Mouse (Mus musculus) telencephalon, adult 2 months (tissue): ENCODE data around the gene Scgb1a1.
"Not testable (repeated sequence)": the region's sequence is repeated elsewhere in the genome, so short reads cannot be mapped to it uniquely, and the experiment has no call there.

Source experiments
- DNase-seq: peaks from one replicate; pipeline ENCODE4 v3.0.0-alpha.2; 2011; ENCODE audit warnings: low read depth, low spot score

Scgb1a1 gene

GRCm38 (mm10) chr19:9067292-9067691 lies 20.5 kb downstream of the Scgb1a1 start:
- no peak for DNase-seq

DNA sequence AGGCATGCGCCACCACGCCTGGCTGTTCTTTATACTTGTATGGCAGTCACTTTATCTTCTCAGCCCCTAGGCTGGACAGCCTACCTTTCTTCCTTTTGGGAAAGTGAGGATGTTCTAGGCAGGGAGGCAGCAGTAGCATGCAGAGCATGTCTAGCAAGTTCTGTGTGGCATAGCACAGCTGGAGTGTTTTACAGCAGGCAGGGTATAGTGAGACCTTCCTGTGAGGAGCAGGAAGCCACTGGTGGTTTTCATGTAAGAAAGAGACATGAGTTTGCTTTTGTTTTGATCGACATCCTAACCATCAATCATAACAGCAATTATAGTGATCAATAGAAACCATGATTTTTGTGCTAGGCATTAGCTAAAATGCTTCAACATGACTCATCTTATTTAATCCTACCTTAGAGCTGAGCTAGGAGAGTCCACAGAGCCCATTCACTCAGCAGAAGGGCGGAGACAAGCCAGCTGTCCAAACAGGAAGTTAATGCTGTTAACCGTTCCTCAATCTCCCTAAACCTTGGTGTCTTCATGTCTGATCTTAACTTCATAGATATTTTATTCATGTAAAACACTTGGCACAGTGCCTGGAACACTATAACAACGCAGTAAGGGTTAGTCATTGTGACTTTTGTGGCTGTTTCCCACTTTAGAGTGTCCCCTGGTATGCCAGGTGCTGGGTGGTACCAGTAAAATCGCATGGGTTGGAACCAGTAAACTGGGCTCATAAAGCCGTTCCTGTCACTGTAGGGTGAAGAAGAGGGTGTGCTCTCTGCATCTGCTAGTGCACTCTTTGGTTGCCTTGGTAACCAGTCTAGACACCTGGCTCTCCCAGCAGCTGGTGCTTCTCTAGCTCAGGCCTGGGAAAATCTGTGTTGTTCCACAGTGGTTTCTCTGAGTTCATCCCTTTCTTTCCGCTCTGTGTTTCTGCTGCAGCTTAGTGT lies 21.9 kb downstream of the Scgb1a1 start:
- DNase-seq, result peak; percentile 68

GRCm38 (mm10) chr19:9063831-9064230 lies 23.9 kb downstream of the Scgb1a1 start:
- DNase-seq, result no peak

GRCm38 (mm10) chr19:9062822-9063221 lies 24.9 kb downstream of the Scgb1a1 start:
- no peak for DNase-seq

DNA sequence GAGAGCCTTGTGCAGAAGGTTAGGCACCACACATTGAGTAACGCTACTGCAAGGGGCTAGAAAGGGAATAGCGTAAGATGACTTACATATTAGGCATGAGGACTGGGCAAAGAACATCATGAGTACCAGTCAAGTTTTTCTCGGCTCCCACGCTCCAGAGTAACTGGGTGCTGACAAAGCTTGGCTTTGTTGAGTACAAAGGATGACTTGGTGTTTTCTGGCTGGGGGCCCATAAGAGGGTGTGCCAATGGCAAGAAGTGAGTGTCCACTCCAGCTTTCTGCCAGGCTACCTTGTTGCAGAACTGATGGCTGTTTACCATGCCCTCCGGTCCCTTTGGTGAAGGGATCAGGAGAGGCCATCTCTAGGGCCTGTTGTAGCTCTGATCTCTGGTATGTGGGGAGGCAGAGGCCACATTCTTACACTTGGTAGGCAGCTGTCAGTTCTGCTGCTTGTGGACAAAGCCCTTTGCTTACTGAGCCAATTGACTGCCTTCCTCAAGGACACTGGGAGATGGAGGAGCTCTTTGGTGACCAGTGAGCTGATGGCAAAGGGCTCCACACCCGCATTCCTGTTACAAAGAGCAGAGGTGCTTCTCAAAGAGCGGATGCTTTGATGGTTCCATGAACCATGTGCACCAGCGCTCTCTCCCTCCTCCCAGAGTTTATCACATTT lies 26.4 kb downstream of the Scgb1a1 start:
- no peak for DNase-seq

- no peak for DNase-seq
Measured at GRCm38 (mm10) chr19:9060103-9060502, 27.7 kb downstream of the Scgb1a1 start.

DNA sequence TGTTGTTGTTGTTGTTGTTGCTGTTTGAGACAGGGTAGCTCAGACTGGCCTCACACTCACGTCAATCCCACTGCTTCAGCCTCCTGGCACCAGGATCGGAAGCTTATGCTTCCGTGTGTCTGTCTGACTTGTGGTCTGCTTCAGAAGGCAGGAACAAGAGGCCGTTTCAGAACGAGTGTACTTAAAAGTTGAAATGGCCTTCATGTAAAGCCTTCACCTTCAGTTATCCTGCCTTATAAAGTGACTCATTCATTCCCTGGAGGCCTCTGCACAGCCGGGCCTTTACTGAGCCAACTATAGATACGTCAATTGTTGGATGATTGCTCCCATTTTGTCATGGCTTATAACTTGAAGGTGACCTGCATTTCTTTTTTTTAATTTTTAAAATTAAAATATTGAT lies 28.4 kb downstream of the Scgb1a1 start:
- no peak for DNase-seq

DNA sequence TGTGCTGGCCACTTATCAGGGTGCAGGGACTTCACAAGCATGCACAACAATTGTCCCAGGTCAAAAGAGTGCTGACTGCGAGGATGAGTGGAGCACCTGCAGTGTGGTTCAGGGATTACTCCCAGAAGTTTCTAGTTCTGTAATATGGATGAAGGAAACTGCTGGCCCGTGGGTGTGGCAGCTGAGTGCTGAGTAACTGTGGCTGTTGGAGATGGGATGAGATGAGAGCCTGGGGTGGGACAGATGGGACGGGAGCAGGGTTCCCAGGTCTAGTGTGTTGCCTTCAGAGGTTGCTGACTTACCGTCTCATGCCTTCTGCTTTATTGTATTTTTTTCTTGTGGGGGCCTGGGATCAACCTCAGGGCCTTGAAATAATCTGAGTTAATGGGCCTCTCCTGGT lies 28.8 kb downstream of the Scgb1a1 start:
- DNase-seq, result no peak

DNA sequence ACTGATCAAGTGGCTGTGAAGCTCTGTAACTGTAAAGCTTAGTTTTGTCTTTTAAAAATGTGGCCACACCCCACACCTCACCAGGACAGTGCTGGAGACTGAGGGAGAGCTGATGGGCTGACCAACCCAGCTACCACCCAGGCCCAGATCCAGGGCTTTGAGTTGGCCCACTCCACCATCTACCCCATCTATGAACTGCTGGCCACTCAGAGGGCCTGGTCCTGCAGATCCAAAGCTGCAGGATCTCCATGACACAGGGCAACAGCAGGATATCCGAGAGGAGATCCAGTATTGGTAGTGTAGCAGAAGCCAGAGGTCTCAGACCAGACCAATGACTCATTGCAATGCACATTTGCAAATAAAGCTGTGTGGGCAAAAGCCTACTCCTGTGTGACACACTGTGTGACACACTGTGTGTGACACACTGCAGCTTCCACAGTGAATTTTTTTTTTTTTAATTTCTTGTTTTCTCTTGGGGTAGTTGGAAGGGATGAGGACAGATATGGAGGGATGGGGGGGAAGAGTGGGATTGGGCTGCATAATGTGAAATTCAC lies 29.4 kb downstream of the Scgb1a1 start:
- DNase-seq, result no peak

DNA sequence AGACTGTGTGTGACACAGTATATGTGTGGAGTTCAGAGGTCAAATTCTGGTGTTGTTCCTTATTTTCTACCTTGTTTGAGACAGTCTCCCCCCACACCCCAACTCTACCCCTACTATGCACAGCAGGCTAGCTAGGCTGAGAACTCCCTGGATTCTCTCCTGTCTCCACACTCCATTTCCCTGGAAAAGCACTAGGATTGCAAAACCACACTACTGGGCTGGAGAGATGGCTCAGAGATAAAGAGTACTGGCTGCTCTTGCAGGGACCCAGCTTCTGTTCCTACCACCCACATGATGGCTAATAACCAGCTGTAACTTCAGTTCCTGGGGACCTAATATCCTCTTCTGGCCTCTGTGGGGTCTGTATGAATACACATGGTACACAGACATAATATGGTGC lies 30.1 kb downstream of the Scgb1a1 start:
- no peak for DNase-seq

- no peak for DNase-seq
Measured at GRCm38 (mm10) chr19:9055703-9056355, 31.9 kb downstream of the Scgb1a1 start.

DNA sequence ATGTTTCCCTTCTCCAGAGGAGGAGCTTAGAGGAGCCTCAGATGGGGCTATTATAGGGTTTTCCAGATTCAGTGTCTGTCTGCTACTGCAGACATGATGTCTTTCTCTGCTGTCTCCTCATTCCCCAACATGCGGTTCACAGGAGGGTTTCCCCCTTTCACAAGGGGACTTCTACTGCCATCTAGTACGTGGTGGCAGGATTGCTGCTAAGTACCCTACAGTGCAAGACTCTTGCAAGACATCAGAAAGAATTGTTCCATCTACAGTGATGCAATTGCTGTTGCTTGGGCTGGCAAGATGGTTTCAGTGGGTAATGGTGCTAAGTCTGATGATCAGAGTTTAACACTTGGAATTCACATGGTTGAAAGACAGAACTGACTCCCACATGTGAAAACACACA lies 32.6 kb downstream of the Scgb1a1 start:
- no peak for DNase-seq

DNA sequence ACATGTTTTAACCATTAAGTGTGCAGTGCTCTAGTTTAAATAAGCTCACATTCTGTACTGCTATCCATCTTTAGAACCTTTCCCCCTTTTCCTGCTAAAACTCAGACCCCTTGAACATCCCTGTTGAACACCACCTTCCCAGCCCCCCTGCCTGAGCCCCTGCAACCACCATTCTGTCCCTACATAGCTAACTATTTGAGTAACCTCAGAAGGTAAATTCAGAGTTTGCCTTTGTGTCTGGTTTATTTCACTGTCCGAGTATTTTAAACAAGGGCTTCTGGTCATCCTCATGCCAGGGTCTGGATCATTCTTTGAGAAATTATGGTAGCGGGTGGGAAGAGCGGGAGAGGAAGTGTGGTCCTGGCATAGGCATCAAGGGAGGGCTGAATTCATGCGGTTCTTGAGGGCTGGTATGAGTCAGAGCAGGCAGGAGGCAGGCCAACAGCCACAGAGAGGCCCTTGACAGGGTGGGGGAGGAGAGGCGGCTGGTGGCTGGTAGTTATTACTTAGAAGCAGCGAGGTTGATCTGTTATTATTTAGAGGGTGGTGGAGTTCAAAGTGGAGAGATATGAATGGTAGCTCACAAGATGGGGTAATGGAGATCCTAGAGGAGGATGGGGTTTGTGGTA lies 34.8 kb downstream of the Scgb1a1 start:
- no peak for DNase-seq

DNA sequence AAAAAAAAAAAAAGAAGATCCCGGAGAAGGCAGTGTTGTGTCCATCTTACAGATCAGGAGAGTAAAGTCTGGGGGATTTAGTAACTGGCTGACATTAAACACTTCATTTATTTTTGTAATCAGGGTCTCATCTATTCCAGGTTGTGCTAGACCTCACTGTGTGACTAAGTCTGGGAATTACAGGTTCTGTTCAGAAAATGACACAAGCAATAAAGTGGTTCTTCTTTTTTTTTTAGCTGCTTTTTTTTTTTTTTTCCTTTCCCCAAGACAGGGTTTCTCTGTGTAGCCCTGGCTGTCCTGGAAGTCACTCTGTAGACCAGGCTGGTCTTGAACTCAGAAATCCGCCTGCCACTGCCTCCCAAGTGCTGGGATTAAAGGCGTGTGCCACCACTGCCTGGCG lies 35.8 kb downstream of the Scgb1a1 start:
- not testable (repeated sequence) for DNase-seq

DNA sequence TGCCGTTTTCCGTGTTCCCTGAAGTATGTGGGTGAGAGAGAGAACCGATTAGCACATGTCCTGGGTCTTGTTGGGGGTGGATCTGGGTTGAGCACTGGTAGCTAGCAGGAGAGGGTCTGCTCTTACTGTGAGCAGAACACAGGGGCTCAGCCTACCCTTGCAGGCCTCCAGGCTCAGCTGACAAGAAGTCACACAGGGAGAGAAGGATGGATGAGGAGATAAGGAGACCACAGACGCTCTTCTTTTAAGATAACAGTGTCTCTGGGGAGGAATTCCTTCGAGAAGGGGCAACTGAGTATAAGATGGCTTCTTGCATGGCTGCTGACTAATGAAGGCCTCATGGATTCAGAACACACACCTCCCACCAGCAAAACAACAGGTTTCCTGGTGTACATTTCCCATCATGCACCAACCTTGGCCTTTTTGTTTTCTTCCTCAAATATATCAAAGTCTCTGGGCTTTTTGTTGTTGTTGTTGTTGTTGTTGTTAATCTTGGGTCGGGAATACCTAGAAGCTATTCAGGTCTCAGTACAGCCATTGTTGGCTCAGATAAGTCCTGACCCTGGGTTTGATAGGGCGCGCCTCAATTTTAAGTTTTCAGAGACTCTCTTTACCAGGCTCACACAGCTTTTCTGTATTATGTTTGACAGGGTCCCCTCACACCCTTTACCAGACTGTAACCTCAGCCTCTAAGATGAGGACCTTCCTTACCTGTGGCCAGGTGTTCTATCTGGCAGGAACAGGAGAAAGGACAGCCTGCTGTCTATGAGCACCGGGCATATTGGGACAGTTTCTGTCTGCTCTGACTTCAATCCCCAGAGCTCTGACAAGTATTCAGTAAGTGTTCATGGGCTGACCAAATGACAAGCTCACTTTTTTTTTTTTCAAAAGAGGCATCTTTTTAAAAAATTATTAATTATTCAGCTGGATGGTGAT lies 37.2 kb downstream of the Scgb1a1 start:
- no peak for DNase-seq

- no peak for DNase-seq
Measured at GRCm38 (mm10) chr19:9048981-9049687, 38.6 kb downstream of the Scgb1a1 start.

- DNase-seq, result no peak
Measured at GRCm38 (mm10) chr19:9047946-9048387, 39.8 kb downstream of the Scgb1a1 start.

- DNase-seq, result no peak
Measured at GRCm38 (mm10) chr19:9047207-9047945, 40.4 kb downstream of the Scgb1a1 start.

DNA sequence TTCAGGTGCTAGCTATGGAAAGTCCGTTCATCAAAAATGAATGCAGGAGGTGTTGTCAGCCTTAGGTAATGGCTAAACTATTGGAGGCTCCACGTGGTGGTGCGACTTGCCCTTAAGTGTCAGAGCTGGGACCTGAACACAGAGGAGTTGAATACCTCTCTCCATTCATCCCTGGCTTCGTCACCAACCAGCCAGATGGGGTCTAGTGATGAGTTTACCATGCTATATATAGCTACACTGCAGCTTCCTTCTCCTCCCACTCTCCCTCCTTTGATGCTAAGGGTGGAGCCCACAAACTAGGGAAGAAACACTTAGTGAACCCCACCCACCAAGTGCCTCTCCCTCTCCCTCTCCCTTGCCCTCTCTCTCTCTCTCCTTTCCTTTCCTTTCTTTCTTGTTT lies 43.5 kb downstream of the Scgb1a1 start:
- no peak for DNase-seq
